Mouse (Mus musculus) forebrain, embryonic 14.5 days (tissue): ENCODE results near the gene Stard13. TPM values are rescaled to one million over a fixed set of nuclear protein-coding genes. Genes with fewer than 3 reads are reported as not detected.

Source experiments
- ATAC-seq: fragments of 200-750 bp; cut with Nextera tagmentation; 2 replicates; pipeline ENCODE4 v1.8.0; 2017; ENCODE audit warnings: mild to moderate bottlenecking, moderate library complexity
- DNase-seq: peaks from one replicate; pipeline ENCODE4 v3.0.0-alpha.2; 2015; ENCODE audit warnings: low spot score
- H3K27ac ChIP-seq: fragments of 300-500 bp; sonication (generic); 2 replicates; pipeline ENCODE4 v1.5.1; 2014; ENCODE audit warnings: low read depth, mild to moderate bottlenecking, control low read depth, low read length, moderate library complexity
- H3K27me3 ChIP-seq: fragments of 300-500 bp; sonication (generic); replicated peaks from 2 replicates; pipeline ENCODE4 v1.6.1; 2014; ENCODE audit warnings: low read length, control low read depth, mixed read lengths; ENCODE audit not compliant: control insufficient read depth, insufficient read depth
- H3K36me3 ChIP-seq: fragments of 300-500 bp; sonication (generic); 2 replicates; pipeline ENCODE4 v1.6.1; 2014; ENCODE audit warnings: low read length, control low read depth; ENCODE audit not compliant: control insufficient read depth, insufficient read depth
- H3K4me1 ChIP-seq: fragments of 300-500 bp; sonication (generic); 2 replicates; pipeline ENCODE4 v1.6.1; 2014; ENCODE audit warnings: antibody characterized with exemption, low read length, control low read depth; ENCODE audit not compliant: control insufficient read depth, insufficient read depth
- H3K4me2 ChIP-seq: fragments of 300-500 bp; sonication (generic); 2 replicates; pipeline ENCODE4 v1.6.1; 2014; ENCODE audit warnings: mild to moderate bottlenecking, control low read depth, low read length
- H3K4me3 ChIP-seq: fragments of 300-500 bp; sonication (generic); 2 replicates; pipeline ENCODE4 v1.5.1; 2014; ENCODE audit warnings: low read depth, low read length, control low read depth
- H3K9ac ChIP-seq: fragments of 300-500 bp; sonication (generic); 2 replicates; pipeline ENCODE4 v1.6.1; 2014; ENCODE audit warnings: mild to moderate bottlenecking, low read length, control low read depth, moderate library complexity
- H3K9me3 ChIP-seq: fragments of 300-500 bp; sonication (generic); replicated peaks from 2 replicates; pipeline ENCODE4 v1.6.1; 2016; ENCODE audit warnings: low read length, control low read depth, mixed read lengths; ENCODE audit not compliant: control insufficient read depth
- WGBS: fragments of 180-500 bp; shearing (Covaris S2); extraction: QIAGEN DNeasy Blood & Tissue Kit; methylation state at CpG from one replicate; pipeline ENCODE4 v1.1.7; 2014; 5-methylcytosine and 5-hydroxymethylcytosine counted together
- polyA plus RNA-seq: library from polyadenylated mRNA; unstranded; fragments of >200 nt; fragmentation: Nextera tagmentation; extraction: Ambion mirVana; gene quantifications from 2 replicates; pipeline ENCODE4 v1.2.1, GENCODE M21; 2014

Stard13 gene
- polyA plus RNA-seq, 1 experiment from 2014 or later, result 2.0 TPM

DNA sequence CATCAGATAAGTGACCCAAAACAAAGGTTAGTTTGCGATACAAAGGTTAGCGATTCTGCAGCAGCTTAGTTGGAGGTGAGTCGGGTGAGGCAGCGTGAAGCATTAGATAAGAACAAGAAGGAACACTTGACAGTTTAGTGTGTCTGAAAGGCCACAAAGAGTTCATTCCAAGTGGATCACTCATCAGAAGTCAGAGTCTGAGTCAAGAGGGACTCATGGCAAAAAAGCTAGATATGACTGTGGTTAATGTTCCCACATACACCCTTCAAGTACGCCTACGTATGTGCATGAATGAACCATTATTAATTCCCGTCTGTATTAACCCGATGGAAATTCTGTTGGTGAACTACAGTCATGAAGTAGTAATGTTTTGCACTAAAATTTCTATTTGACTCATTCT lies 18.0 kb upstream of the Stard13 start:
- no peaks in the 10 kb centered on the region for H3K9me3 ChIP-seq
- no peak overlapping the region for H3K27ac ChIP-seq
- H3K4me1 ChIP-seq, result no peaks in the 10 kb centered on the region
- H3K4me2 ChIP-seq, result no peak overlapping the region
- no peak overlapping the region for H3K9ac ChIP-seq
- DNase-seq, result no peak
- 94% methylated on average over 8 of the region's 8 CpGs for WGBS
- no peak for ATAC-seq
- H3K4me3 ChIP-seq, result no peak overlapping the region
- no peaks in the 10 kb centered on the region for H3K36me3 ChIP-seq
- H3K27me3 ChIP-seq, result no peaks in the 10 kb centered on the region

DNA sequence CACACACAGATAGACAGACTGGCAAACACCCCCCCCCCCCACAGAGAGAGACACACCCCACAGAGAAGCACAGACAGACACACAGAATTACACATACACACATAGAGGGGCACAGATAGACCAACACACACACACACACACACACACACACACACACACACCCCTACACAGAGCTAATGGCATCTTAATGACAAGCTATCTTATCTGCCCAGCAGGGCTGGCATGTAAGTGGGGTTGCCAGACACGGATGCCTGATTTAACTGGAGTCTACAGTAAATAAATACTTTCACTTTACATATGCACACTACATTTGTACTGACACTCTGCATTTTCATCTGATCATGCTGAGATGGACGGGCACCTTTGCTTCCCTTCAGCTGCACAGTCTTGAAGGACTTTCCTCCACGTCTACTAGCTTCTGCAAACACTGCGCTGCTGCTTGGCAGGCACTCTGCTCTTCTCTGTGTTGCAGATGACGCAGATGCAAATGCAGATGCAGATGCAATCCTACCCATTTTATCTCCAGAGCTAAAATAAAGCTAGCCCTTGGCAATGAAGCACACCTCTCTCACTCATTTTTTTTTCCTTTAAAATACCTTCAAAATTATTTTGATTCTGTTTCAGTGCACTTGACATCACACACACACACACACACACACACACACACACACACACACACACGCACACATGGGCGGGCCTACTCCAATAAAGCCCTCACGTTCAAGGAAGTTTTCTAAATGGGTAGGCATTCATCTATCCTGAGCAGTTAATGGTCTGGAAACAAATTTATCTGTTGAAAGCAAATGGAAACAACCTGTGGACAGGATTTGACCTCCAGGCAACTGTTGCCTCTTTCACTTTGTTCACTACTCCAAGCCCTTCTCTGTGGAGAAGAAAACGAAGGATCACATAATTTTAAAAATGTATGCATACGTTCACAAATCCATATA lies 15.3 kb upstream of the Stard13 start:
- Histone ChIP-seq H3K9me3 (no peaks in the 10 kb centered on the region), H3K4me1 (no peaks in the 10 kb centered on the region), H3K4me2 (no peak overlapping the region), H3K27ac (no peak overlapping the region), H3K27me3 (no peaks in the 10 kb centered on the region), H3K36me3 (no peaks in the 10 kb centered on the region), H3K4me3 (no peak overlapping the region), H3K9ac (no peak overlapping the region)
- DNase-seq, result no peak
- 68% methylated on average over 10 of the region's 10 CpGs for WGBS
- no peak for ATAC-seq

DNA sequence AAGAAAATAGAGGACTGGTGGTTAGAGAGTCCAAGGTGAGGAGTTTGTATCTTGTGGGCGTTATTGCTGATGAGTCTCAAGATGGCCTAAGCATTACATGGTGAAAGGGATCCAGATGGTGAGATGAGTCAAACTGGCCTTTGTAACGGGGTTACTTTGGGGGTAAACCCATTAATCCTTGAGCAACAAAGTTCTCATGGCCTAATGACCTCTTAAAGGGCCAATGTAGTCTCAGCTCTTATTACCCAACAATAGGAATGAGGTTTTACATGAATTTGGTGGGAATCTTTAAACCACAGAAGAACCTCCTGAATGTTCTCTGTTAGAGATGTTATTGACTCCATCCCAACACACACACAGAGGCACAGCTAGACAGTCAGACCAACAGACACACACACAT lies 14.4 kb upstream of the Stard13 start:
- no peak overlapping the region for H3K27ac ChIP-seq
- no peak for ATAC-seq
- no peak for DNase-seq

DNA sequence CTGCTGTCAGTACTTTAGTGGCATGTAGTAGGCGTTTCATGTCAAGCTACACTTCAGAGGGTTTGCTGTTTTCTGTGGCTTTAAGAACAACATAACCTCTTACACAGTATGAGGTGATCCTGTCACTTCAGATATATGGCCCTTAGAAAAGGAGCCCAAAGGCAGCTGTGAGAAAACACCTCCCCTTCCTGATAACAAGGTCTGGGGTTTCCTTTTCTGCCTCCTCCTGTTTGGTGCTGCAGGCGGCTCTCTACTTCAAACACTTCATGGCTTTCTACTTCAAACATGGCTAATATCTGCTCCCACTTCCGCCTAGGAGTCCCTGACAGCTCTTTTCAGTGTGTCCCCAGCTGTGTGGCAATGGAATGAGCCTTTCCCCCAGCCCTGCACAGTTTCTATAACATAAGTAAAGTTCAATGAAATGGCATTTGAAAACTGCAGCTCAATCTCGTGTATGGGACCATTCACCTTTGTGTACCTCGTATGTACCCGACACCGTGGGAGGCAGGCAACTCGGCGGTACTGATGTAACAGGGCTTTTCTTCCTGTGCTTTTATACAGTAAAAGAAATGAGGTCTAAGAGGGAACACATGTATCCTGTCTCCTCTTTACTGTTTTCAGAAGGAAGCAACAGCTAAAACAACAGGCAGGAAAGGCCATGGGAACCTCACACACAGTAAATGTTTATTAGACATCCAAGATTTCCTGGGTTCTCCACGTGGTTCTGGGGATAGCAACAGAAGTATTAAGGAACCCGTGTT lies 13.7 kb upstream of the Stard13 start:
- H3K27me3 ChIP-seq, result no peaks in the 10 kb centered on the region
- no peaks in the 10 kb centered on the region for H3K36me3 ChIP-seq
- no peaks in the 10 kb centered on the region for H3K9me3 ChIP-seq
- WGBS, result 64% methylated on average over 11 of the region's 11 CpGs
- no peak overlapping the region for H3K4me3 ChIP-seq
- H3K4me1 ChIP-seq, result no peaks in the 10 kb centered on the region
- peak; percentile 55 for ATAC-seq
- peak; percentile 25 for DNase-seq
- H3K9ac ChIP-seq, result no peak overlapping the region
- H3K4me2 ChIP-seq, result no peak overlapping the region
- no peak overlapping the region for H3K27ac ChIP-seq

More for the DNA sequence above, 14.4 kb upstream of the Stard13 start:
- 76% methylated on average over 2 of the region's 2 CpGs for WGBS
- no peaks in the 10 kb centered on the region for H3K9me3 ChIP-seq
- no peak overlapping the region for H3K4me2 ChIP-seq
- no peak overlapping the region for H3K9ac ChIP-seq
- H3K27me3 ChIP-seq, result no peaks in the 10 kb centered on the region
- no peaks in the 10 kb centered on the region for H3K4me1 ChIP-seq
- H3K36me3 ChIP-seq, result no peaks in the 10 kb centered on the region
- H3K4me3 ChIP-seq, result no peak overlapping the region

DNA sequence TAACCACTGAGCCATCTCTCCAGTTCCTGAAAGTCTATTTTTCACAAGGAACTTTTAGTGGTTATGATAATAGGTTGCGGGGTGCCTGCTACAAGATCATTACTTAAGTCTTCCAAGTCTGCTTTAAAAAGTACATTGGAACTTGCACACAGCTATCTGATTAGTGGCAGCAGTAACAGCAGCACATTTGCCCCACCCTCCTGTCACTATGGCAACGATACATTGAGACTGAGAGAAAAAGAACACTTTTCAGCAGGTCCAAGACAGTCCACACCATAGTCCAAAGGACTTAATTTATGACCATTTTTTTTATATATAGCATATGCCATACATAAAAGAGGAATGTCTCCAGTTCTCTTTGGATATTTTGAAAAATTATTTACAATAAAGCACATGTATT lies 12.7 kb upstream of the Stard13 start:
- WGBS, result 88% methylated on average over 2 of the region's 2 CpGs
- Histone ChIP-seq H3K4me1 (no peaks in the 10 kb centered on the region), H3K4me3 (no peak overlapping the region), H3K27me3 (no peaks in the 10 kb centered on the region), H3K9me3 (no peaks in the 10 kb centered on the region), H3K27ac (no peak overlapping the region), H3K4me2 (no peak overlapping the region), H3K9ac (no peak overlapping the region), H3K36me3 (no peaks in the 10 kb centered on the region)
- ATAC-seq (no peak), DNase-seq (no peak)

DNA sequence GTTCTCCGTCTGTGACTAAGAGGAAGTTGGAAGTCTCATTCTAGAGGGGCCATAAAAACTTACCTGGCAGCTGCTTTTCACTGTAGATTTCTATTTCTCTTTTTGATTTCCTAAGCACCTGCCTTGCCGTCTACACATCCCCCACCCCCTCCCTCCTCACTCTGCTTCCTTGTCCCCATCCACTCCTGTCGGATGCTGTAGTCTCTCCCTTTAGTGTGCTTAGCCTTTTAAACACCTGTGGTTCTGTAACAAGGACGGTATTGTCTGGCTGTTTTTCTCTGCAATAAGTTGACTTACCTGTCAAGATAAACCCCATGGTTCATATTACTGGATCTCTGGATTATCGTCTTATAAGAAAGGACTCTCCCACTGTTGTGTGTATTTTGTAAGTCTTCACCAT lies 11.9 kb upstream of the Stard13 start:
- no peak for ATAC-seq
- H3K4me1 ChIP-seq, result no peaks in the 10 kb centered on the region
- no peaks in the 10 kb centered on the region for H3K9me3 ChIP-seq
- H3K27ac ChIP-seq, result no peak overlapping the region
- no peak for DNase-seq
- no peaks in the 10 kb centered on the region for H3K36me3 ChIP-seq
- H3K4me2 ChIP-seq, result no peak overlapping the region
- 92% methylated on average over 5 of the region's 5 CpGs for WGBS
- no peak overlapping the region for H3K9ac ChIP-seq
- no peaks in the 10 kb centered on the region for H3K27me3 ChIP-seq
- no peak overlapping the region for H3K4me3 ChIP-seq

DNA sequence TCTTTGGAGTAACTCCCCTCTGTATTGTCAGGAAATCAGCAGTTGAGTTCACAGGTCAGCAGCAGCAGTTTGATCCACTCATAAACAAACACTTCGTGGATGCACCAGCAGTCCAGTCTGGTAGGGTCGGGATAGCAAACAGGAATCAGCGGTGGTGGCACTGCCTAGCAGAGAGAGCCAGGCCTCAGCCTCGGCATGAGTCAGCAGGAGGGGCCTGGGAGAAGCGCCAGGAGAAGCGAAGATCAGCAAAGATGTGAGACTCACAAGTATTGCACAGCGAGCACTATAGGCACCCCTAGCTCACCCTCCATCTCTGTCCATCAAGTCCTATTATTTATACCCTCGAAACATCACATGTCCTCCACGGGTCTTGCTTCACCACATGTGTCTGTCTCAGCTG lies 5.1 kb upstream of the Stard13 start:
- no peaks in the 10 kb centered on the region for H3K36me3 ChIP-seq
- H3K4me3 ChIP-seq, result no peak overlapping the region
- DNase-seq (no peak), ATAC-seq (no peak)
- no peaks in the 10 kb centered on the region for H3K4me1 ChIP-seq
- no peak overlapping the region for H3K27ac ChIP-seq
- no peaks in the 10 kb centered on the region for H3K9me3 ChIP-seq
- no peak overlapping the region for H3K4me2 ChIP-seq
- H3K9ac ChIP-seq, result no peak overlapping the region
- H3K27me3 ChIP-seq, result 0 out of 2 replicates have a peak, but pooled peaks cover 3% of the 10 kb centered on the region
- WGBS, result 80% methylated on average over 9 of the region's 9 CpGs

DNA sequence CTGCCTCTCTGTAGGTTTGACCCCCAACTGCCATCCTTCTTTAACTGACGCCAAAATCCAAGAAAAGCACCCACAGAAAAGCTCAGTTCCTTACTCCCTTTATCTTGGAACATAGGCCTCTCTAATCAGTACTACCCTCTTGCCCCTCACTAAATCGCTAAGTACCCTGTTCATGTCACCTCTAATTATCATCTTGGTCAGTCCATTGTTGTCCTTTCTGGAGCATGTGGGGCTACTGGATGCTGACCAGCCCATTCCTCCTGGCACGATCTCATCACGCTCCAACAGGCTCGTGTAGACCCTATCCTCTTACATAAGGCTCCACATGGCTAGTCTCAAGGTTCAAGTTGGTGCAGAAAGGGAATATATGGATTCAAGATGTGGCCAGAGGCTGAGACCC lies 2.8 kb upstream of the Stard13 start:
- Histone ChIP-seq H3K4me1 (peaks cover 6% of the 10 kb centered on the region; the same call in 1 of the 2 replicates), H3K9ac (no peak overlapping the region), H3K36me3 (no peaks in the 10 kb centered on the region), H3K9me3 (no peaks in the 10 kb centered on the region), H3K27me3 (peaks cover 5% of the 10 kb centered on the region; the same call in 1 of the 2 replicates), H3K27ac (no peak overlapping the region), H3K4me3 (no peak overlapping the region), H3K4me2 (no peak overlapping the region)
- 73% methylated on average over 5 of the region's 5 CpGs for WGBS
- DNase-seq (no peak), ATAC-seq (no peak)
